ENCODE assay signal across 15 mouse cellular contexts in genomic region chr7:71463565-71463964, GRCm38 (mm10).
"Had no signal": no experiment of that assay in that cellular context is flagged by ENCODE, and none has a peak within 500 bp of the region (broad histone marks: within the 10 kb centered on the region; RNA-seq: fewer than 3 reads in every experiment).

No protein-coding gene starts in this region.

- H3K36me3 ChIP-seq: limb, embryonic 12.5 days; limb, embryonic 15.5 days had no signal

- H3K27ac ChIP-seq: kidney, postnatal 0 days; limb, embryonic 12.5 days; limb, embryonic 15.5 days; liver, embryonic 14.5 days; macrophage had no signal

- H3K9ac ChIP-seq: limb, embryonic 12.5 days; limb, embryonic 15.5 days; liver, embryonic 14.5 days had no signal

- H3K4me2 ChIP-seq: limb, embryonic 12.5 days; limb, embryonic 15.5 days; midbrain, embryonic 11.5 days had no signal

- DNase-seq: kidney, adult 18-20 months; kidney, adult 9 months; kidney, postnatal 36 days; left cerebral cortex, postnatal 4 days; midbrain, embryonic 14.5 days; thymus, adult 18-20 months; thymus, postnatal 4 days had no signal

- H3K4me1 ChIP-seq: limb, embryonic 12.5 days; limb, embryonic 15.5 days had no signal

- H3K9me3 ChIP-seq: limb, embryonic 12.5 days; limb, embryonic 15.5 days had no signal

- ATAC-seq: inflammation-experienced regulatory T-cells, adult 6 months; intestine, embryonic 16.5 days had no signal

- H3K4me3 ChIP-seq: limb, embryonic 12.5 days; limb, embryonic 15.5 days had no signal

- H3K27me3 ChIP-seq: limb, embryonic 12.5 days; limb, embryonic 15.5 days had no signal
